In the genomic region with DNA sequence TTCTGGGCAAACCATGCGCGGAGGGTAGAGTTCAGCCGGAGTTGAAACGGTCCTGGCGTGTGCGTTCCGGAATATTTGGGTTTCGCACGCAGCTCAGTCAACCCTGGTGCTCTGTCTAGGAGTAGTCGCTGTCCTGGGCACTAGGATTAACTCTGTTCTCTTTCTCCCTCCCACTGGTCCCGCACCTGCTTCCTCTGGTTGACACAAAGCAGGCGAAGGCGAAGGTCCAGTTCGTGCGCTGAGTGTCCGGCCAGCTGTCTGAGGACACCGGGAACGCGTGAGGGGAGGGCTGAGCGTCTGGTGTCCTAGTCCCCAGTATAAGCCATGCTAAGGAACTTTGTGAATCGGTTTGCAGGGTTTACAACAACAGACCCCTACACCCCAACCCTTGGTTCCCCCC, we compare ENCODE assay signal across 10 mouse cellular contexts. TPM values are rescaled to one million over a fixed set of nuclear protein-coding genes. Genes with fewer than 3 reads are reported as not detected.
DNase-seq lines count a peak whose midpoint lies in the region; ATAC-seq and TF ChIP-seq lines count a peak whose summit lies in the region.
"Had no signal": no experiment of that assay in that cellular context is flagged by ENCODE, and none has a peak within 500 bp of the region (broad histone marks: within the 10 kb centered on the region; RNA-seq: fewer than 3 reads in every experiment).

No protein-coding gene starts in this region.

- no peak for TF ChIP-seq CTCF in hindbrain, postnatal 0 days (IDR thresholded peaks at IDR 0.05; ENCODE audit: low read depth)
- TF ChIP-seq CTCF in lung, postnatal 0 days (IDR thresholded peaks at IDR 0.05), result no peak

- H3K36me3 ChIP-seq in forebrain, embryonic 10.5 days (replicated peaks), result no peaks in the 10 kb centered on the region
- H3K36me3 ChIP-seq in hindbrain, postnatal 0 days (ENCODE audit: insufficient read depth, low read length), result no peaks in the 10 kb centered on the region
- H3K36me3 ChIP-seq in neural tube, embryonic 13.5 days, result no peaks in the 10 kb centered on the region
- no peaks in the 10 kb centered on the region for H3K36me3 ChIP-seq in lung, postnatal 0 days (ENCODE audit: insufficient read depth, low read length)

- peaks cover 40% of the 10 kb centered on the region for H3K4me1 ChIP-seq in forebrain, embryonic 10.5 days
- no peaks in the 10 kb centered on the region for H3K4me1 ChIP-seq in hindbrain, postnatal 0 days (ENCODE audit: insufficient read depth, low read length)
- H3K4me1 ChIP-seq in neural tube, embryonic 13.5 days (replicated peaks), result peaks cover 25% of the 10 kb centered on the region
- H3K4me1 ChIP-seq in lung, postnatal 0 days (ENCODE audit: insufficient read depth, low read depth, low read length), result no peaks in the 10 kb centered on the region

- H3K27ac ChIP-seq in forebrain, embryonic 10.5 days, result peak overlapping the region; percentile 56; the same call in 1 of the 2 replicates
- no peak overlapping the region for H3K27ac ChIP-seq in hindbrain, postnatal 0 days
- no peak overlapping the region for H3K27ac ChIP-seq in neural tube, embryonic 13.5 days (replicated peaks)
- H3K27ac ChIP-seq in lung, postnatal 0 days (ENCODE audit: low read length), result no peak overlapping the region

- no peak overlapping the region for H3K9ac ChIP-seq in hindbrain, postnatal 0 days (replicated peaks; ENCODE audit: low read length)
- no peak overlapping the region for H3K9ac ChIP-seq in neural tube, embryonic 13.5 days
- H3K9ac ChIP-seq in lung, postnatal 0 days (replicated peaks; ENCODE audit: low read depth), result no peak overlapping the region

- intact Hi-C loops in left cerebral cortex, postnatal 4 days (cut with DNase I), result no loop called here

- H3K4me3 ChIP-seq in forebrain, embryonic 10.5 days, result peak overlapping the region; percentile 42
- H3K4me3 ChIP-seq in hindbrain, postnatal 0 days (ENCODE audit: low read length), result peak overlapping the region; percentile 18
- H3K4me3 ChIP-seq in neural tube, embryonic 13.5 days, result peak overlapping the region; percentile 10
- H3K4me3 ChIP-seq in lung, postnatal 0 days (ENCODE audit: low read depth, low read length), result no peak overlapping the region

- DNase-seq in left cerebral cortex, postnatal 4 days, result peak; percentile 18
- no peak for DNase-seq in left cerebral cortex, adult 11 months (ENCODE audit: low spot score)
- DNase-seq in forebrain, embryonic 10.5 days (ENCODE audit: extremely low spot score, low spot score), result peak; percentile 54
- DNase-seq in hindbrain, postnatal 0 days (ENCODE audit: low spot score), result no peak
- DNase-seq in spleen, postnatal 4 days (ENCODE audit: low spot score in 2 of 2), result no peak
- DNase-seq in urinary bladder, postnatal 36 days (ENCODE audit: low spot score in 2 of 2), result no peak
- no peak for DNase-seq in lung, postnatal 0 days (ENCODE audit: low spot score)
- DNase-seq: thymus, adult 18-20 months had no signal

- TF ChIP-seq EP300 in lung, postnatal 0 days (IDR thresholded peaks at IDR 0.05), result no peak

- H3K9me3 ChIP-seq in forebrain, embryonic 10.5 days, result no peaks in the 10 kb centered on the region
- no peaks in the 10 kb centered on the region for H3K9me3 ChIP-seq in hindbrain, postnatal 0 days (ENCODE audit: low read length)
- H3K9me3 ChIP-seq in neural tube, embryonic 13.5 days, result no peaks in the 10 kb centered on the region
- no peaks in the 10 kb centered on the region for H3K9me3 ChIP-seq in lung, postnatal 0 days (ENCODE audit: low read length)

- ATAC-seq in hindbrain, postnatal 0 days, result peak; percentile 69
- ATAC-seq in neural tube, embryonic 13.5 days (ENCODE audit: low read depth), result peak; percentile 64; the same call in 1 of the 2 replicates
- ATAC-seq in lung, postnatal 0 days, result no peak

- H3K4me2 ChIP-seq in hindbrain, postnatal 0 days (ENCODE audit: low read depth, low read length), result peak overlapping the region; percentile 42
- H3K4me2 ChIP-seq in neural tube, embryonic 13.5 days, result peak overlapping the region; percentile 37
- H3K4me2 ChIP-seq in lung, postnatal 0 days (replicated peaks; ENCODE audit: low read depth, low read length), result no peak overlapping the region

- WGBS in forebrain, embryonic 10.5 days, result 0% methylated on average over 21 of the region's 21 CpGs
- WGBS in hindbrain, postnatal 0 days, result under 1% methylated on average over 21 of the region's 21 CpGs
- WGBS in neural tube, embryonic 13.5 days, result under 1% methylated on average over 21 of the region's 21 CpGs
- whole genome bisulfite sequencing in lung, postnatal 0 days, result 2% methylated on average over 21 of the region's 21 CpGs

- H3K27me3 ChIP-seq in forebrain, embryonic 10.5 days (ENCODE audit: poor library complexity, severe bottlenecking), result peaks cover 98% of the 10 kb centered on the region
- peaks cover 76% of the 10 kb centered on the region for H3K27me3 ChIP-seq in hindbrain, postnatal 0 days (ENCODE audit: insufficient read depth, low read length)
- peaks cover 97% of the 10 kb centered on the region for H3K27me3 ChIP-seq in neural tube, embryonic 13.5 days
- H3K27me3 ChIP-seq in lung, postnatal 0 days (replicated peaks; ENCODE audit: insufficient read depth, low read length), result peaks cover 61% of the 10 kb centered on the region

RNA-seq across cellular contexts. Expression of gene Twist1, which starts 10.0 kb away (rescaled TPM):
- 1 to 10 TPM; 1.0 to 1.6 TPM for total RNA-seq in left cerebral cortex, postnatal 4 days (2021)
- 9.1 and 12.1 TPM in 2 replicates for polyA plus RNA-seq in forebrain, embryonic 10.5 days (2016; fragmentation: Nextera tagmentation; extraction: Ambion mirVana)
- 1.5 and 3.7 TPM in 2 replicates for total RNA-seq in hindbrain, postnatal 0 days (2014; rRNA removed)
- polyA plus RNA-seq in hindbrain, postnatal 0 days (2015; fragmentation: Nextera tagmentation; extraction: Ambion mirVana), result 1.1 TPM in 2 replicates
- polyA plus RNA-seq in neural tube, embryonic 13.5 days (2015; fragmentation: Nextera tagmentation; extraction: Ambion mirVana), result 3.2 and 5.2 TPM in 2 replicates
- 0.13 and 0.14 TPM in 2 replicates for polyA plus RNA-seq in lung, postnatal 0 days (2015; fragmentation: Nextera tagmentation; extraction: Ambion mirVana)
- total RNA-seq: megakaryocyte progenitor cell, adult 5-6 weeks had no signal

RNA-seq across cellular contexts. Expression of gene Ferd3l, which starts 39.3 kb away (rescaled TPM):
- total RNA-seq in left cerebral cortex, postnatal 4 days (2021), result not detected
- 0.30 and 0.55 TPM in 2 replicates for polyA plus RNA-seq in forebrain, embryonic 10.5 days (2016; fragmentation: Nextera tagmentation; extraction: Ambion mirVana)
- 1.4 TPM in 1 of 2 replicates, not detected in the other for total RNA-seq in hindbrain, postnatal 0 days (2014; rRNA removed)
- polyA plus RNA-seq in hindbrain, postnatal 0 days (2015; fragmentation: Nextera tagmentation; extraction: Ambion mirVana), result 0.16 and 0.28 TPM in 2 replicates
- polyA plus RNA-seq in neural tube, embryonic 13.5 days (2015; fragmentation: Nextera tagmentation; extraction: Ambion mirVana), result 0.70 and 1.0 TPM in 2 replicates
- polyA plus RNA-seq in lung, postnatal 0 days (2015; fragmentation: Nextera tagmentation; extraction: Ambion mirVana), result not detected in 2 replicates
- total RNA-seq: megakaryocyte progenitor cell, adult 5-6 weeks had no signal

Comparison
In these comparisons a context has a peak if more than half of its experiments do, and no peak if none do; other contexts are left out.
1. DNase-seq: peak in left cerebral cortex, postnatal 4 days (single experiment) and forebrain, embryonic 10.5 days (single experiment); none in left cerebral cortex, adult 11 months (single experiment), hindbrain, postnatal 0 days (single experiment), spleen, postnatal 4 days (0 of 2), urinary bladder, postnatal 36 days (0 of 2) and lung, postnatal 0 days (single experiment).